Mouse (Mus musculus): ENCODE data around the gene Atp6v0c.
A peak's percentile ranks its signal among the peaks of the same experiment; 100 is the strongest.
"Not testable (repeated sequence)": the region's sequence is repeated elsewhere in the genome, so short reads cannot be mapped to it uniquely, and the experiment has no call there.

Gene Atp6v0c

DNA sequence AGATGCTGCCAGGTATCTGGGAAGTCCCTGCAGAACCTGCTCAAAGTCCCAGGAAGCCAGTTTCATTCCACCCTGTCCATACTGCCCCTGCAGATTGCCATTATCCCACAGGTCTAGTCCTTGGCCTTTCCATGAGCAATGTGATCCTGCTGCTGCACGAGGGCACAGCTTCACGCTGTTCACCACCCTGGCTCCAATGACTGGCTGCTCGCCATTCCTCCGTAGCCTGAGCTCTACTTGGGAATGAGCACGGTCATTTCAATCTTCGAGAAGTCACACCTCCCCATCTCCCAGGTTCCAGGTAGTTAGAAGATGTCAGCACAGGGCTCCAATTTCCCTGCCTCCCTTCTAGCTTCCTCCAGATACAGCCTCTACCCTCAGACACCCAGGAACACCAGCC, 12.4 kb downstream of the Atp6v0c start:
- DNase-seq (ENCODE audit: low read depth, low spot score): no peak

GRCm38 (mm10) chr17:24156394-24156793, 13.1 kb downstream of the Atp6v0c start:
- no peak for DNase-seq (ENCODE audit: low read depth, low spot score)

DNA sequence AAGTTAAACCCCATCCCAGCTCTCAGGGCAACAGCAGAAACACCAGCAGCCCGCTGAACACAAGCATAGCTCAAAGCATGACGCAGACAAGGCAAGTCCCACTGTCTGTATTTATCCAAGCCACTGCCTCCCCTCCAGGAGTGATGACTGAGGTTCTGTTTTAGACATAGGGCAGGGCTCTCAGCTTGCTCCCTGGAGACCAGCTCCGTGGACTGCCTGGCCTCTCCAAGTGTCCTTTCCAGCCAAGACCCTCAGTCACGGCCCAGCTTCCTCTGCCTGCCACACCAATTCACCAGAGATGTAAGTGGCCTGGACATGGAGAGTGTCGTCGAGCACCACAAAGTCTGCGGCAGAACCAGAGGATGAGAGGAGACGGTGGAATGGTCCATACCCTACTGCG, 13.8 kb downstream of the Atp6v0c start:
- DNase-seq (ENCODE audit: low read depth, low spot score): no peak

DNA sequence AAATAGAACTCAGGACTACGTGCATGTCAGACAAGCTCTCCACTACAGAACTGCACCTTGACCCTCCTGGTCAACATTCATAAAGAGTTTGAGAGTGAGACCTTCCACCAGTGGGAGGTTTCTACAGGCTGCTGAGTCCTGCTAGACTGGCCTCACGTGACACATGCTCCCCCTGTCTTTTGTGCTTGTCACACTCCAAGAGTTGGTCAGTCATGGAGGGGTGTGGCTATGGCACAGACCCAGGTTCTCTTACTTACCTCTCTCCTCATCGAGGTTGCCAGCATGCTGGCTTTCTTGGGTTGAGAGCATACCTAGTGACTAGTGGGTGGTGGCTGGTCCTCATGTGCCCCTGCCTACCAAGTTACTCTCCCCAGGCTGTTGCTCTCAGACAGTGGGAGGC, 15.0 kb downstream of the Atp6v0c start:
- no peak for DNase-seq (ENCODE audit: low read depth, low spot score)

DNA sequence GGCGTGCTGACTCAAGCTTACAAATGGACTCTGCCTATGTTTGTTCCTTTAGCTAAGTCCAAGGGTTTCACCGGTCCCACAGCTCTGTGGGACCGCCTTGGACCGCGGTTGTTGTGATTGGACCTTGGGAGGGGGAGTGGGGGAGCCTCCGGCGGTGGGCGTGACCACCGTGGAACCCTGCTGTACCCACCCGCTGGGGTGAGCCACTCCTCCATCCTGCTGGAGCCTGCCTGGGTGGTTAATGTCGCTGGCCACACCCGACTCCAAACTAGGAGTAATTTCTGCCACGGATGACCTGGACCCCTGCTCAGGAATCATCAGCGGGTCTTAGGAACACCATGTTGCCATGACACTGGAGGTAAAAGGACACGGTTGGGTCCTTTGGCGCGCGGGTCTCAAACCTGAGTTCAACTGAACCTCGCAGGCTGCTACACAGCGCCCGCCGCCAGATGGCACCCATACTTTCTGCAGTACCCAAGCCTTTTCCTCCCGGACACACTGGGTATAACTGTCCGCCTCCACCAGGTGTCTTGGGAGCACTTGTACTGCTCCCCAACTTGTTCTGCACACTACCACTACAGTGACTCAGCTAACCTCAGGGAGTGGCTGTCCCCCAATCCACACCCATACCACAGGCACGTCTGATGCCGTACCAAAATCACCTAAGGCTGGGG, 17.5 kb downstream of the Atp6v0c start:
- DNase-seq (ENCODE audit: low read depth, low spot score): no peak

- DNase-seq (ENCODE audit: low read depth, low spot score): no peak
These were observed 18.1 kb downstream of the Atp6v0c start for GRCm38 (mm10) chr17:24151382-24151781.

DNA sequence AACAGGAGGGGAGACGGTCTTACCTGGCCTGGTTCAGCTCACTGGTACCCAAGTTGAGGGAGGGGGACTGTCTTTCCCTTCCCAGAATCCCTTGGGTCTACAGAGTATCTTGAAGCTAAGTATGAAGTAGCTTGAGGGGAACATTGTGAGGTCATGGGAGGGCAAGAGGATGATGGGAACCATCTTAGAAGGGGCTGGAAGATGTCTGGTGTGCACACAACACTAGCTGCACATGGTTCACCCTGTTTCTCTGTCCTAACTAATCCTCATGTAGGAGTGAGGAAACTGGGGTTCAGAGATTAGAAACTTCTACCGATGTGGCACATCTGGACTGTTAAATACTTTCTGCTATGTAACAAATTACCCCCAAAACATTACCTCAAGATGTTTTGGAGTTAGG, 18.7 kb downstream of the Atp6v0c start, which contains the start of gene Pdpk1:
Pdpk1 (minus strand) TSS at position 101 of the 400 bp plus-strand sequence.
- DNase-seq (ENCODE audit: low read depth, low spot score): no peak

DNA sequence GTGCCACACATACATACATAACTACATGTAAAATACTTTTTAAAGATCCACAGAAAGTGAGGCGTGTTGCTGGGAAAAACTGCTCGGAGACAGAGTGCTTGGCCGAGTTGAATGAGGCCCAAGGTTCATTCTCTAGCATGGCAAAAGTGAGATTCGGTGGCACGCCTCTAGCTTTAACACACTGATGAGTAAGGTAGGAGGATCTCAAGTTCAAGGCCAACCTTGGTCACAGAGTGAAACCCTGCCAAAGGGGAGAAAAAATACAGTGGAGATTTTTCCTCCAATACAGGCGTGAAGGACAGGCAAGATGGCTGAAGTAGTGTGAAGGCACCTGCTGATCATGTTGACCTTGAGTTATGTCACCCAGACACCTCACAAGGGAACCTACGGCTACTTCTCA, 20.1 kb downstream of the Atp6v0c start:
- no peak for DNase-seq (ENCODE audit: low read depth, low spot score)

DNA sequence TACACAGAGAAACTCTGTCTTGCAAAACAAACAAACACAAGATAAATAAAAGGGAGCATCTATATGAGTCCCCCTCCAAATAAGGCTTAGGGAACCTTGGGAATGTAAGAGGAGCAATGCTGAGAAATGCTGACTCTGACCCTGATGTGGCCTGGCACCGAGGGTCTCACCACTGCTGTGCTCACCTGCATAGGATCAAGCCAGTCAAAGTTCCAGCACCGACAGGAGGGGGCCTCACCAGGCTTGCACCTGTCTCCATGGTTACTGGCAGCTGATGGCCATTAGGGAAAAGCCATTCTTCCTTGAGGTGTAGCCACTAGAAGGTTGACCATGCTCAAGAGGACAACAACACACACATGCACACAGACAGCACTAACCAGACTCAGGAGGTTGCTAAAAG, 26.6 kb downstream of the Atp6v0c start:
- DNase-seq (ENCODE audit: low read depth, low spot score): no peak

DNA sequence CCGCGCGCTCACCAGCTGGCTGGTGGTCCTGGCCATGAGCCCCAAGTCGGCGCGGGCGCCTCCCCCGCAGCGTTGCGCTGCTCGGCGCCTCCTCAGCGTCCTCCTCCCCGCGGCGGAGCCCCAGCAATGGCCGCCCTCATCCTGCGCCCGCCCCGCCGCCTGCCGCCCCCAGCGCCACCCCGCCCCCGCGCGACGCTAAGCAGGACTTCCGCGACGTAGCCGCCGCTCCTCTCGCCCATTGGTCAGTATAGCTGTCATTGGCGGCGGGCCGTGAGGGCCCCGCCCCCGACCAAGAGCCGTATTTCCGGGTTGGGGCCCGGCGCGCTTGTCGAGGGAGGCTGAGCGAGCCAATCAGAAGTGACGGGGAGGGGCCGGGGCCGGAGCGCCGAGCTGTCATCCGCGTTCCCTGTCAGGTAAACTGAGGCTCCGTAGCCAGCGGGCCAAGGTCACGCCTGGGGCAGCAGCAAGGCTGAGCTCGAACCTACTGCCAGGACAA, 28.0 kb downstream of the Atp6v0c start:
- peak; percentile 92 for DNase-seq (ENCODE audit: low read depth, low spot score)

GRCm38 (mm10) chr17:24140845-24141424, 28.6 kb downstream of the Atp6v0c start:
- no peak for DNase-seq (ENCODE audit: low read depth, low spot score)

DNA sequence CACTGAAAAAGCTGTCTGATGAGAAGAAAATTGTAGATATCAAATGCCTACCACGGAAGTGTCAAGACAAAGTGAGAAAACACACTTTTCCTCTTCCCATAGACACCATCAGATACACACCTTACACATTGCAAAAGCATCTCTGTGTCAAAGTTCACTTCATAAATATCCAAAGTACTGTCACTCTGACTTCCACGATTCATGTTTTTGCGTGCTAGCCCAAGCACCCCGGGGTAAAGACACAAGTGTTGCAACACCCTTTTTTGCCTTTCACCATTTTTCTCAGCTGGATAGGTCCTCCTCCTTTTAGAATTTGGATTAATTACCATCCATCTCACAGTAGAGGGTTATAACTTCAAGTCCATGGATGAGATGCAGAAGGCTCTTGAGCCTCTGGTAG, 29.5 kb downstream of the Atp6v0c start:
- no peak for DNase-seq (ENCODE audit: low read depth, low spot score)

GRCm38 (mm10) chr17:24139256-24139655, 30.2 kb downstream of the Atp6v0c start:
- no peak for DNase-seq (ENCODE audit: low read depth, low spot score)

DNA sequence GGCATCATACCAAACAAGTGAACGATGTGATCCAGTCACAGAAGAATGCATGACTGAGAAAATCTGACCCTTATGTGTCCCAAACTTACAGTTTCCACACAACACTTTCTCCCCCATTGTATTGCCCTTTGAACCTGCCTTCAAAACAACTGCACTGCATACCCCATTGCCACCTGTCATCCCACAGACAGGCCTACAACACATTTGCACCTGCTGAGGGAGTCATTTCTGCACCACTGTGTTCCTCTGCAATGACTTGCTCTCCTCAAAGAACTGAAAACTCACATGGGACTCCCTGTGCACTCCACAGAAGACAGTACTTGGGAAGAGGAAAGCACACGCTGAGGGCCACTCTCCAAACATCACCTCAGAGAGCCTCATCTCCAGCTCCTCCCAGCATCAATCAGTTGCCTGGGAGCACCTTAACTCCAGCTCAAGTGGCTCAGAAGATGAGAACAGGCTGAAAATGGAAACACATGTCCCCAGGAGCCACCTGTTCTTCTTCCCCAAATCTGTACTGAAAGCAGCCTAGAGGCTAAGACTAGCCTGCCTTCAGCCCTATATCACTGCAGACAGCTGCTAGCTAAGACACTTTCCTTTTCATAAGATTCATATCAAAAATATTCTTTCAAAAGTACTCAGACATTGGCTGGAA, 32.1 kb downstream of the Atp6v0c start:
- DNase-seq (ENCODE audit: low read depth, low spot score): no peak

DNA sequence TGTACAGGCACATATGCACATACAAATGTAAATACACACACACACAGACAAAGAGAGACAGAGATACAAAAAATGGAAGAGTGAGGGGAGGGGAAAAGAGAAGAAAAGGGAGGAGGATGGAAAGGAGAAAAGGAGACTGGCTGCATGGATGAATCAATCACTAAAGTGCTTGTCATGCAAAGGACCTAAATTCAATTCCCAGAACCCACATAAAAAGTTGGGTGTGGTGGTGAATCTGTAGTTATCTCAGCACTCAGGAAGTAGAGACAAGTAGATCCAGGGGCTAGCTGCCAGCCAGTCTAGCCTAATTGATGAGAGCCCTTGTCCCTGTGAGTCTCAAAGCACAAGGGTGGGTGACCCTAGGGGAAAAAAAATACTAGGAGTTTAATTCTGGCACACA, 35.4 kb downstream of the Atp6v0c start:
- no peak for DNase-seq (ENCODE audit: low read depth, low spot score)

- DNase-seq (ENCODE audit: low read depth, low spot score): not testable (repeated sequence)
These were observed 36.6 kb downstream of the Atp6v0c start for GRCm38 (mm10) chr17:24132919-24133318.

GRCm38 (mm10) chr17:24131570-24131969, 37.9 kb downstream of the Atp6v0c start:
- no peak for DNase-seq (ENCODE audit: low read depth, low spot score)

DNA sequence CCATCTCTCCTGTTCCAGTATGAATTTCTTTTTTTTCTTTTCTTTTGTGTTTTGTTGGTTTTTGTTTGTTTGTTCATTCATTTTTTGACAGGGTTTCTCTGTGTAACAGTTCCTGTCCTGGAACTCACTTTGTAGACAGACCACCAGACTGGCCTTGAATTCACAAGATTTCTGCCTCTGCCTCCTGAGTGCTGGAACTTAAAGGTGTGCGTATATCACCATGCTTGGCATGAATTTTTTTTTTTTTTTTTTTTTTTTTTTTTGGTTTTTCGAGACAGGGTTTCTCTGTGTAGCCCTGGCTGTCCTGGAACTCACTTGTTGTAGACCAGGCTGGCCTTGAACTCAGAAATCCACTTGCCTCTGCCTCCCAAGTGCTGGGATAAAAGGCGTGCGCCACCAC, 40.3 kb downstream of the Atp6v0c start:
- DNase-seq (ENCODE audit: low read depth, low spot score): not testable (repeated sequence)

- DNase-seq (ENCODE audit: low read depth, low spot score): no peak
These were observed 41.9 kb downstream of the Atp6v0c start for GRCm38 (mm10) chr17:24127592-24127991.

DNA sequence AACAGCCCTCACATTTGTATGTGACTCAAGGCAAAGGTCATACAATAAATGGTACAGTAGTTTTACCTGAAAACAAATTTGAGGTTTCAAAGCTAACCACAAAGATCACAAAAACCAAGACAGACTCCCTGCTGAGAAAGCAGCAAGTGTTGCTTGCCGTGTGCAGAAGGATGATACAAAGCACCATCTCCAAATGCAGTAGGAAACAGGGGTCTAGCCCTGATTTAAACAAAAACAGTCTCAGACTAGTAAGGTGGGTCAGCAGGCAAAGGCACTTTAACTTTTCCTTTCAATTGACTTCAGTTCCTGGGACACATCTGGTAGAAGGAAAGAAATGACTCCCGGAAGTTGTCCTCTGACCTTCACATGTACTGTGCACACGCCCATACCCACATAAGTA, 42.7 kb downstream of the Atp6v0c start:
- no peak for DNase-seq (ENCODE audit: low read depth, low spot score)

DNA sequence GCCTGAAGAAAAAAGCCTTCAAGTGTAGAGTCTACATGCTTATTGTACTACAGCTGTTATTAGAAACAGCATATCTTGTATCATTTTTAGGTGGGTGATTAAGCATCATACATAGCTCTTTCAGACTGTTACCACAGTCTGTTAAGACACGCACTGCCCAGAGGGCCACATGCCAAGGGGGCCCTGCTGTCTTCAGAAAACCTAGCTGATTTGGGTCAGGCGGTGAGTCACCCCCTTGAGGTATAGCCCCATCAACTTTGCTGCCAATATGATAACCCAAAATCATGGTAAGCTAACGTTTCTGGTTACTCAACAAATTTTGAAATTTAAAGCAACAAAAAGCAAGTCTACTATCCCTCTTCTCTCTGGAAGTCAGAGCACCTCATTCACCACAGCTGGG, 50.1 kb downstream of the Atp6v0c start:
- no peak for DNase-seq (ENCODE audit: low read depth, low spot score)

Measured in brain, embryonic 18.5 days (tissue).